Mouse (Mus musculus) heart, postnatal 25 days (tissue): ENCODE measurements at regions not wholly inside any gene's neighbourhood (a gene's known extent, or its start where the extent isn't known, plus 50 kb on each side); places are given as distances from the start of the nearest gene placed in this dataset.

ENCODE experiments used
- DNase-seq: peaks from one replicate; pipeline ENCODE4 v3.0.0; 2022; ENCODE audit warnings: low spot score
- intact Hi-C: fragments of 180-260 bp; cut with DNase I; formaldehyde crosslinking; loops from one replicate; pipeline ENCODE4 v1.15.1; 2025

DNA sequence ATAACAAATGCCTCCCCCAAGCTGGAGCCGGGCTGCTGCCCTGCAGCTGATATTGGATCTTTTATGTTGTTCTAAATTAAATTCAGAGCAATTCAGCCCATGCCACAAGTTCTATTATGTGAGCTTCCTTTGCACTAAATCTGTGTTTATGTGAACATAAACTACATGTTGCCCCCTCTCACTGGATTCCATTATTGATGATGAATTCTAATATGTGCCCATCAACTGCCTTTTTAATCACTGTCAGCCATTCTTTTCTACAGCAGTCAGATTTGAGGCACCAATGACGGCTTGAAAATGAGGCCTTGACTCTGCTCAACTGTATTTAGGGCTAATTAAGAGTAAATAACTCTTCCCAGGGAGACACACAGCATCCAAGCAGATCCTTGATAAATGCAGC lies 172.1 kb upstream of the Serpine2 start:
- intact Hi-C loops = no loop called here
- no peak for DNase-seq

DNA sequence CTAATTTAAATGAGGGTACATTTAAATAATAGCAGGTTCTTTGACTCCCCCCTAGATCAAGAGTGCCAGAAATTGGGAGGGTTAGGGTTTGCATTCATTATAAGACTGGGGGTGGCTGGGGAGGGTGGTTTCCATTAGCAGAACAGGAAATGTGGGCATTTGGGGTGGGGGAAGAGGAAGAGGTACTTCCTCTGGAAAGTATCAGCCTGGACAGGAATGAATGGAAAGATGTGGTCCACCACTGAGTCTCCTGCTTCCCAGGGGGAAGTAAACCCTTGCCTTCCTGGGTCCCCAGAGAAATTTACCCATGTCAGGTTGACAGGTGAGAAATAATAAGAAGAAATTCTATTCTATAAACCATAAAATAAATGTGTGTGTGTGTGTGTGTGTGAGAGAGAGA lies 171.5 kb upstream of the Serpine2 start:
- no peak for DNase-seq
- intact Hi-C loops = no loop called here

DNA sequence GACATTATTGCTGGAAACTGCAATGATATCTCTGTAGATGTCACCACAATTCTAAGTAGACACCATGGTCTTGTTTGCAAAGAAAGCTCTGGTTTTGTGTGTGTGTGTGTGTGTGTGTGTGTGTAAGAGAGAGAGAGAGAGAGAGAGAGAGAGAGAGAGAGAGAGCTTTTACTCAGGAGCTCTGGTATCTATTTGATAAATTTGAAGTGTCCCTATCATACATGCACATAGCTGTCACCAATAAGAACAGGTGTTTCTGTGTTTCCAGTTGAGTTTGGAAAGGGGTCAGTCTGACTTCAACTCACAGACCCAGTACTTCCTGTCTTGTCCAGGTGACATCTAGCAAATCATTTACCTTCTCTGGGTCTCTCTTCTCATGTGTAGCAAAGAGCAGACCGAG lies 169.7 kb upstream of the Serpine2 start:
- intact Hi-C loops = no loop called here
- no peak for DNase-seq

DNA sequence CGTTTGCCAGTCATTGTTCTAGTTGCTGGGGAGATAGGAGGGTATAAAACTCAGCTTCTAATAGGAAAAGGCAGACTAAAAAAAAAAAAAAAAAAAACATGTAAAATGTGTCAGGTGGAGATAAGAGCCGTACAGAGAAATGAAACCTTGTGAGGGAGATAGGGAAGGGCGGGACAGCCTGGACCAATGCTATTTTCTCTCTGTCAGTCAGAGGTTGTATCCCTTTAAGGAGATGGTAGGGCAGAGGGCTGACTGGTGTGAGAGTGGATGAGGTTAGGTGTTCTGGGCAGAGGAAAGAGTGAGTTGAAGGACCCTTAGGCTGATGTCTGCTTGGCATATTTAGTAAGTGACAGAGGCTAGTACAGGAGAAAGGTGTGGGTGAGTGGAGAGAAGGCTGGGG lies 169.2 kb upstream of the Serpine2 start:
- intact Hi-C loops = no loop called here
- no peak for DNase-seq

DNA sequence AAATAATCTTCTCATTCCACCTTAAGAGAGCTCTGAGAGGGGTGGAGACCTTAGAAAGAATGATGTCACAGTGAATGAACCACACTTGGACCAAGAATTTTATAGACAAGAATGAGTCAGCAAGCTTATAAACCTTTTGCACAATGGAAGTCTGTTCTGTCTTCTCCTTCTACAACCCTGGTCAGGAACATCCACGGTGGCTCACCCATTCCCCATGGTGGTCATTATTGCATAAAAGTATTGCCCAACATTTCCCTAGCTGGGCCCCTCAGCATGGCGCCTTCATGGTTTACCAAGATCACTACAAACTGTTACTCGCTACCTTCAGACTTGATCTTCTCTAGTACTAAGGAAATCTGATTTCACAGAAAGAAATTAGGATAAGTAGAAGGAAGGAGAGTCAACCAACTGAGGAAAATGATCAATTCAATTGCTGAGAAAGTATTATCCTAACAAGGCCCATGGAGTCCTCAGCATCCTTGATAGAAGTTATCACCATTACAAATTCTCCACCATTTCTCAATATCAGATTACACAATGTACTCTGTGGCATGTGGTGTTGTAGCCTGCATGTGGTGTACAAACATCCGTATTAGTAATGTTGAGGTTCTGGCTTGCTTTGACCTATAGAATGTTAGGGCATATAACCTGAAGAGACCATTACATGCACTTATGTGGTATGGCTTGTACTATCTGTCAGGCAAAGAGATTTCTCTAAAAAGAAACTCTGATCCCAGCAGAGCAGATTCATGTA lies 165.1 kb upstream of the Serpine2 start:
- intact Hi-C loops = no loop called here
- no peak for DNase-seq

DNA sequence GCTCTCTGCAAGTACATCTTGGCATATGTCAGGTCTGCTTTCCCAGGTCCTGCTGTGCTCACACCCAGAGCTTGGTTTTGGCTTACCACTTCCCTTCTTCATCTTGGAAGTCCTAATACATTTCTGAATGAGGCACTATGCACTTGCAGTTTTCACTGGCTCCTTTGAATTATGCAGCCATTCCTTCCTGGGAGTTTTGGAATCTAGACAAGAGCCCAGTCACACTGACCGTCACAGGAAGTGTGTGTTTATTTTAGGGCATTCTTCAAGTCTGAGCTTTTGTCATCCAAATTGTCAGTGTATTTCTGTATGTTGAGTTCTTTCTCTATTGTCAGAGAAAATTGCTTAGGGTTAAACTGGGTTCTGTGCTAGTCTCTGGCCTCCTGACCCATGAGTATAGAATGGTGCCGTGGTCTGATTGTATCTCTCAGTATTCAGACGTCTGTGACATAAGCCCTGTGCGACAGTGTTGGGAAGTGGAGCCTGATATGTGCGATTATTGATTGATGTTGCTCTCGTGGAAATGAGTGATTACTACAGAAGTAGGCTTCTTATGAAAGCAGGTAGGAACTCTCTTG lies 162.6 kb upstream of the Serpine2 start:
- DNase-seq = no peak
- intact Hi-C loops = no loop called here

DNA sequence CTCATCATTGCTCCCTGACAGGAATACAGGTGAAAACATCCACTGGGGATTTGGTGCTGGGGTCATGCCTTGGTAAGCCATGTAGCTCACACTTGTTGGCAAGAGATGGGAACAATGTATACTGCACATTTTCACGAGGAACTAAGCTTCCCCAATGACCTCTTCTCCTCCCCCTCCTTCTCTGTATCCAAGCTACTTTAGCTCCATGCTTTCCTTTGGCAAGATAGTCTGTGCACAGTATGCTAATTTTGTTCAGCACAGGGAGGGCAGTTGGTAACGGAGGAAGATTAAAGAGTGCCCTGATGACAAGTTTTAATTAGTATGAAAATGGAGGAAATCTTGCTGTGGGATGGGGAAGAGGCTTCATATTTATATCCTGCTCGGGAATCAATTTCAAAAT lies 160.9 kb upstream of the Serpine2 start:
- intact Hi-C loops = no loop called here
- no peak for DNase-seq

DNA sequence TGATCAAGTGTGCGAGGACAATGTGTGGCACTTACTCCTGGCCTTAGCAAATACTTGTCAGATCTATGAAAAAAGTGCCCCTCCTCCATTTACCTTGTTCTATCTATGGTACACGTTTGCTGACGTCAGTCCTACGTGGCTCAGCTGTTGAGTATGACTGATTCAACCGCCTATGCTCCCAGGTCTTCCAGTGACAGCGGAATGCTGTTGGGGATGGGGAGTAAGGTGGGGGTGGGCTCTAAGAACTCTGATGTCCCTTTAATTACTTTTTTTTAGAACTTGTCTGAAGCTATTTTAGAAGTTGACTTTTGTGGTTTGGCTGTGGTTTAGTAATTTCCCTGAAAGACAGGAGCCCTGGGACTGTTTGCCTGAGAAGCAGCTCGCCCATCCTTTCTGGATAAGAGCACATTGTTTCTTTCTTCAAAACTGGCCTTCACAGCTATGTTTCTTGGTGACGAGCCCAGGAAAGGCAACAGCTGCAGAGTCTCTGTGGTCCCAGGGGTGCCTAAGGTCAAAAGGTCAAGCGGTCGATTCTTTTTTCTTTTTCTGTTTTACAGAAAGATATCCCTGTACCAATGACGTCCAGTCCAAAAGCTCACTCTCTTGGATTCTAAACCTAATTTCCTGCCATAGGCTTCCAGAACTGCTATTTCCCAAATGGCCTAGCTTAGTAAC lies 157.5 kb upstream of the Serpine2 start:
- peak; percentile 61 for DNase-seq
- intact Hi-C loops = loop anchor here (5.0 kb wide), 1 partner anchor 79 kb away; no protein-coding TSS in a partner anchor

DNA sequence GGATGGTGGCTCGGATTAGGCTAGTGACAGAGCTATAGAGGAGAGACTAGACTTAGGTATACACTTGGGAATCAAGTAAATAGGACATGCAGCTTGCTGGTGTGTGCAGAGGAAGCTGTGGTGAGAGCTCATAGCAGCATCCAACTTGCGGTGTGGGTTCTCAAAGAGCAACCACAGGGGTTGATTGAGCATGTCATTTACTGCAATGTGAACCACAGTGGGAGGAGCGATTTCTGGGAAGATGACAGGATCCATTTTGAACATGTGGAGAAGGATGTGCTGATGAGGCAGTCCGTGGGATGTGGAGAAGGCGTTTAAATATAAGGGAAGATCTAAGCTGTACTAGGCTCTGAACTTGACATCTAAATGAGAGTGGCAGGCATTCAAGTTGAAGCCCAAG lies 154.5 kb upstream of the Serpine2 start:
- intact Hi-C loops = loop anchor here (5.0 kb wide), 1 partner anchor 82 kb away; no protein-coding TSS in a partner anchor

DNA sequence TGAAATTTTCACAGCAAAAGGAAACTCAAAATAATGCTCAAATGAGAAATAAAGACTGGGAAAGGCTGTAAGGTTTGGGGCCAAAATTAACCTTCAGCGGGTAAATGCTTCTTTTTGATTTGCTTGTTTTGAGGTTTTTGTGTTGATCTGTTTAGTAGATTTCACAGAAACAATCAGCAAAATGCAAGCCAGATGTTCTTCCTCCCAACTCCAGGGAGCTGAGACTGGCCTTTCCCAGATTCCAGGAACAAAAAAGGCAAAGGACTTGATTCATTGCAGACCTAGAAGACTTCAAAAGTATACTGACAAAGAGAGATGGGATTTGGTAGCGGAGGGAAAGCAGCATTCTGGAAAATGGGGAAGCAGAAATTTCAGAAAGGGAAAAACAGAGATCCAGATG lies 153.6 kb upstream of the Serpine2 start:
- intact Hi-C loops = no loop called here
- no peak for DNase-seq

More for the DNA sequence above, 154.5 kb upstream of the Serpine2 start:
- DNase-seq = no peak

DNA sequence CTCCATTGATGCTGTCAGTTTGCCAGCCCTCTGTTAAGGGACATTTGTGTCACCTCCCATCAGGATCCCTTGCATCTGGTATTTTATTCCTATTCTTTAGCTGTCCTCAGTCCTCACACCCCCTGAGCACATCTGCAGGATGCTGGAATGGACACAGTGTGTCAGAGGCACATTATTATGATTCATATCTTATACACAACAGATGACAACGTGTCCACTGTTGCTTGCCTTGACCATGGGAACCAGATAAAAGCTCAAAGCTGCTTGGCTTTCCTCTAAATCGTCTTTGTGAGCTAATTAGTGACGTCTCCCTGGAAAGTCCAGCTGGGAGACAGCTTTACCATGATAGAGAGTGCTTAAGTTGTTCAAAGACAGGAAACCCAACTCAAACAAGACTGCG lies 149.7 kb upstream of the Serpine2 start:
- intact Hi-C loops = no loop called here
- DNase-seq = peak; percentile 15

DNA sequence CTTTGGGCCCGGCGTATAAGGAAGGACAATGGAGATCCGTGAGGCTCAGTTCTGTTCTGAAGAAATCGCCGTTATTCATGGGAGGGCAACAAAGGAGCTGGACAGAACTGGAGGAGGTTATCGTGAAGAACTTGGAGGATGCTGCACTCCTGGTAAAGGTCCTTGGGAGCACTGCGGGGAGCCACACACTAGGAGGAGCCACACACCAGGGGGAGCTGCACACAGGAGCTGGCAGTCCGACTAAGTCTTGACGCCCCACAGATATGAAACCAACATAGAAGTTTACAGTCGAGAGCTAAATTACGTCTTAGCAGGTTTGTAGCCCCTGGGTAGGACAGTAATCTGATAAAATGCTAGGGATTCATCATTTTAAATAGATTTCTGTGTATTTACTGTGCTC lies 138.1 kb upstream of the Serpine2 start:
- intact Hi-C loops = loop anchor here (5.0 kb wide), 2 partner anchors 108 to 212 kb away; no protein-coding TSS in a partner anchor
- DNase-seq = peak; percentile 17

DNA sequence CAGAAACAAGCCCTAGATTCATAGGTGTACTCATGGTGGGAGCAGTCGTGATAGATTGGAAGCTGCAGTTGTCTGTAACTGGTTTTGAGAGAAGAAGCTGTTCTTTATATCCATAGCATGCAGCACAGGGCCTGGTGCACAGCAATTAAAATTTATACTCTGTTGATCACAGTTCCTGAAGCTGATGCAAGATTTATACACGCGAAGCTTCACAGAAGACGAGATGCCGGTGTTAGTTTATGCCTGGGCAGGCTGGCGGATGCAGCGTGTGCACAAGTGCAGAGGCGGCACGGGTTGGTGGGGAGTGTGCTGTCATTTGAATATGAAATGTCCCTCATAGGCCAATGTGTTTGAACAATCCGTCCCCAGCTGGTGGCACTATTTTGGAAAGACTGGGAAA lies 136.9 kb upstream of the Serpine2 start:
- DNase-seq = no peak
- intact Hi-C loops = loop anchor here (5.0 kb wide), 2 partner anchors 109 to 211 kb away; no protein-coding TSS in a partner anchor

DNA sequence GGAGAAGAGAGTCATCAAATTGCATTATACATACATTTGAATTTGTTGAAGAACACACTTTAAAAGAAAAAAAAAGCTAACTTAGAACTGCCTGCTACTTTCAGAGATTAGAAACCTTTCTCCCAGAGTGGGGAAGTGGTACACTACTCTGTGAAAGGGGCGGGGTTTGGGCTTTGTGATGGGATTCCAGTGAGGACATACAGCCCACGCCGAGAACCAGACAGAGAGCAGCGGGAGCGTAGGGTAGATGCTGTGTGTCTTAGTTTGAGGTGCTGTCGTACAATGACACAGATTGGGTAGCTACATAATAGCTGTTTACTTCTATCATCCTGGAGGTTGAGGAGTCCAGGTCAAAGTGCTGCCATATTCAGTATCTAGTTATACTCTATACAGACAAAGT lies 136.5 kb upstream of the Serpine2 start:
- intact Hi-C loops = loop anchor here (5.0 kb wide), 2 partner anchors 110 to 210 kb away; no protein-coding TSS in a partner anchor
- DNase-seq = no peak

DNA sequence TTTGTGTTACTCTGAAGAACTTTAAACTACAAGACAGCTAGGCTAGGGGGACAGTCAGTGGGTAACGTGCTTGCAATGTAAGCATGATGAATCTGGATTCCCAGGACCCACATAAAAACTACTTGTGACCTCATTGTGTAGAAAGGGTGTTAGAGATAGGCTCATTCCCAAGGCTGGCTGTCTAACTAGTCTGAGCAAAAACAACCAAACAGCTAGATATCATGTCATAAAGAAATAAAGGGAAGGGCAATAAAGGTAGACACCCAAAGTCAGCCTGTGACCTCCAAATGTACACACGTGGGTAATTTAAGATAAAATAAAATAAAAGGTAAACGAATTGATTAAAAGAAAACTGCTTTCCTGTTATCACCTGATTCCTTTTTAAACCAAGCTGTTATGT lies 123.7 kb upstream of the Serpine2 start:
- no peak for DNase-seq
- intact Hi-C loops = no loop called here

DNA sequence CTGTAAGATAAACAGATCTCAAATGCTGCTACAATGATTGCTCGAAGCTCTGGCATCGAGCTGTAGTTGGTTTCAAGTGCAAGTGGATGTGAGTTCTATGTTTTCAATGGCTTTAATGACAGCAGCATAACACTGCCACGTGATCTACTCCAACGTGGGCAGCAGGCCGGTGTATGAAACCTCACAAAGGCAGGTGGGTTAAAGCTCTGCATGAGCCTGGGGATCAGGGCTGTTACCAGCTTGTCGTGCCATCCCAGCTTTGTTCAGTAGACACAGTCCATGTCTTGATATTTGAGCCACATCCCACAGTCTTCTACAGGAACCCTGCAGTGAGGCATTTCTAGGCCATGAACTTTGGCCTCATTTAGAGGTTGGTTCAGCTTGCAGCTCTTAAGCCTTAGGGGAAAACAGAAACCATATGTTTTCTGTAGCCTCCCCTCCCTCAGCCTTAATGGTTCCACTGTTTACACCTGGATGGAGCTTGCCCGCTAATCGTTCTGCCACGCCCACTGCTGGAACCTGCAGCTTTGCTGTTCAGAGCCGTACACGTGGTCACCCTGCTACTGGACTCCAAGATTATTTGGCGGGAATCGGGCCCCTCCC lies 121.8 kb upstream of the Serpine2 start:
- DNase-seq = no peak
- intact Hi-C loops = no loop called here

DNA sequence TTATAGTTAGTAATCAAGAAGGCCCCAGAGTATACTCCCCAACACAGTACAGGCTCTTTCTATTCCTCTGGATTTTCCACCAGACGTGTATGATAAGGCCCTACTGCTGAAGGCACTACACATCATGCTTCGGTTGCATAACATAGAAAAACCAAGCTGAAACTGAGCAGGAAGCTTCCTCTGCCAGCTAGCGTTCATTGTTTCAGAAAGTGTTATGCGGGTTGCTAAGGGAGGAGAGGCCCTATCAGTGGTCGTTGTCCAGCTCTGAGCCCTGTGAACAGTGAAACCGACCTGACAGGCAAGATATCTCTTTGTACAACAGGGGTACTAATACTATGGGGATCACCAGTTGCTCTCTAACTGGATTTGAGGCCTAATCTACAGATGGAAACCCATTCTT lies 118.9 kb upstream of the Serpine2 start:
- intact Hi-C loops = no loop called here
- no peak for DNase-seq

DNA sequence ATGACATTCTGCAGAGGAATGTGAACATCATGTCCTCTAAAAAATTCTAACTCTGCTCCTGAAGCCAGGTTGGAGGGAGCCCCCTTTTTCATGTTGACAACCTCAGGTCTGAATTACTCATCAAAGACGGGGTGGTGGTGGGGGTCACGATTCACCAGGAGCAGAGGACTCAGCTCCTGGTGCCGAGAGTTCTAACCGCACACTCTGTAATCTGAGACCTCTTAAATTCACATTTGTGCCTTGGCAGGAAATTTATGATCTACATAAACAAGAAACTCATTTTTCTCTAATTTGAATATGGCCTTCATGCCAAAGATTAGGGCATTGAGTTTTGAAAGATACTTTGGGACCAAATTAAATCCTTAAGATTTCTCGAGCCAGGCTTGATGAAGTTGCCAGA lies 117.2 kb upstream of the Serpine2 start:
- intact Hi-C loops = no loop called here
- no peak for DNase-seq

DNA sequence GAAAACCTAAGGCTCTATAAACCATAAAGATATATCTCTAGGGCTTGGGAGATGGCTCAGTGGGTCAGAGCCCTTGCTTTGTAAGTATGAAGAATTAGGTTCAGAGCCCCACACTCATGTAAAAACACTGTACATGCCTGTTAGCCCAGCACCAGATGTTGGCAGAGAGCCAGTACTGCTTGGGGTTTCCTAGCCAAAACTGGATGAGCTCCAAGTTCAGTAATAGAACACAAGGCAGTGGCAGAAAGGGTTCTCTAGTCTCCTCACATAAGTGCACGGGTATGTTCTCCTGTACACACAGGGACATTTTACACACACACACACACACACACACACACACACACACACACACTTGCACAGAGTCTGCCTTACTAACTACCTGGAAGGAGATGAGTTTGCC lies 95.1 kb upstream of the Serpine2 start:
- intact Hi-C loops = no loop called here
- DNase-seq = no peak

DNA sequence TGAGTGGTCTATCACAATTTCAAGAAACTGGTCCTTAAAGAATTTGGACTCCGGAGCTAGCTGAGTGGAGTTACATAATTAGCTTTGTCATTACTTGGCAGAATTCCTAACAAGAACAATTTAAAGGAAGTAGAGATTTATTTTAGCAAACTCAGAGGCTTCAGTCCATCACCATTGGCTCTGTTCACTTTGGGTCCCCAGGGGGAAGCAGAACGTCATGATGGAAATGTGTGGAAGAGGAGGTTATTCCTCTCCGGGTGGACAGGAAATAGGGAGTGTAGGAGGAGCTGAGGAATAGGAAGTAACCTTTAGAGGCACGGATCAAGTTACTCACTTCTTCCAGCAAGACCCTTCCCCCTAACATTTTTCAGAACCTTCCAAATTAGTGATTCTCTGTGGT lies 83.3 kb upstream of the Serpine2 start:
- intact Hi-C loops = no loop called here

DNA sequence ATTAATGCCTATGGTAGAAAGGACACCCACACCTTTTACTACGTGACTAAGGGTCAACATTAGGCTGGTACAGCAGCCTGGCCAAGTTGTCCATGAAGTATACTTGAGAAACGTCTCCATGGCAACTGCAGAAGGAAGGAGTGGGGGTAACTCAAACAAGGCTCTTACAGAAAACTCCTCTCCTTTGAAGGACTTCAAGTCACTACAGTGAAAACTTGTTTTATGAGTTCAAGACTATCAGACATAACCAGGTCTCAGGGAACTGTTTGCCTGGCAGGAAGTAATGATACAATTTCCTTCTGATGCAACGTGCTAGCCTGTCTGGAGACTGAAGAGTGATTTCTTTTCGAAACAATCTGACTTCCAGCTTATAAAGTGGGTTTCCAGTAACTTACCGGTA lies 71.5 kb upstream of the Serpine2 start:
- intact Hi-C loops = no loop called here
- no peak for DNase-seq

More for the DNA sequence above, 83.3 kb upstream of the Serpine2 start:
- DNase-seq = no peak
